Mouse (Mus musculus): Measurements from ENCODE around the gene 6030458C11Rik.
A peak's percentile ranks its signal among the peaks of the same experiment; 100 is the strongest.

Gene 6030458C11Rik

GRCm38 (mm10) chr15:12824197-12824952, at the start of gene 6030458C11Rik, which contains the start of gene Drosha:
Gene 6030458C11Rik, minus strand, starts transcription at chr15:12824649.
Gene Drosha, plus strand, starts transcription at chr15:12824815.
- peak; percentile 99 for DNase-seq (ENCODE audit: low read depth)

- DNase-seq (ENCODE audit: low read depth): no peak
Observed at GRCm38 (mm10) chr15:12867269-12867668, 42.8 kb upstream of the 6030458C11Rik start.

GRCm38 (mm10) chr15:12865595-12866314, 41.3 kb upstream of the 6030458C11Rik start:
- DNase-seq (ENCODE audit: low read depth): no peak

- DNase-seq (ENCODE audit: low read depth): no peak
Observed at GRCm38 (mm10) chr15:12863669-12864068, 39.2 kb upstream of the 6030458C11Rik start.

- DNase-seq (ENCODE audit: low read depth): no peak
Observed at GRCm38 (mm10) chr15:12862061-12862460, 37.6 kb upstream of the 6030458C11Rik start.

GRCm38 (mm10) chr15:12858645-12859044, 34.2 kb upstream of the 6030458C11Rik start:
- no peak for DNase-seq (ENCODE audit: low read depth)

- no peak for DNase-seq (ENCODE audit: low read depth)
Observed at GRCm38 (mm10) chr15:12857840-12858516, 33.5 kb upstream of the 6030458C11Rik start.

- peak; percentile 47 for DNase-seq (ENCODE audit: low read depth)
Observed at GRCm38 (mm10) chr15:12856780-12857179, 32.3 kb upstream of the 6030458C11Rik start.

- DNase-seq (ENCODE audit: low read depth): no peak
Observed at GRCm38 (mm10) chr15:12853471-12853870, 29.0 kb upstream of the 6030458C11Rik start.

GRCm38 (mm10) chr15:12849373-12849772, 24.9 kb upstream of the 6030458C11Rik start:
- no peak for DNase-seq (ENCODE audit: low read depth)

- DNase-seq (ENCODE audit: low read depth): no peak
Observed at GRCm38 (mm10) chr15:12848196-12848975, 23.9 kb upstream of the 6030458C11Rik start.

- no peak for DNase-seq (ENCODE audit: low read depth)
Observed at GRCm38 (mm10) chr15:12842833-12843232, 18.4 kb upstream of the 6030458C11Rik start.

GRCm38 (mm10) chr15:12840737-12841136, 16.3 kb upstream of the 6030458C11Rik start:
- DNase-seq (ENCODE audit: low read depth): peak; percentile 61

- no peak for DNase-seq (ENCODE audit: low read depth)
Observed at GRCm38 (mm10) chr15:12834231-12834630, 9.8 kb upstream of the 6030458C11Rik start.

- DNase-seq (ENCODE audit: low read depth): no peak
Observed at GRCm38 (mm10) chr15:12833385-12833784, 8.9 kb upstream of the 6030458C11Rik start.

GRCm38 (mm10) chr15:12832599-12832998, 8.2 kb upstream of the 6030458C11Rik start:
- DNase-seq (ENCODE audit: low read depth): no peak

- DNase-seq (ENCODE audit: low read depth): no peak
Observed at GRCm38 (mm10) chr15:12829878-12830277, 5.4 kb upstream of the 6030458C11Rik start.

GRCm38 (mm10) chr15:12825408-12825807, 959 bp upstream of the 6030458C11Rik start:
- DNase-seq (ENCODE audit: low read depth): peak; percentile 6

GRCm38 (mm10) chr15:12824965-12825364, 516 bp upstream of the 6030458C11Rik start:
- DNase-seq (ENCODE audit: low read depth): no peak

GRCm38 (mm10) chr15:12823455-12824119, 862 bp downstream of the 6030458C11Rik start:
- peak; percentile 7 for DNase-seq (ENCODE audit: low read depth)
